Mouse (Mus musculus) myocyte (in vitro differentiated cells): ENCODE data around the gene Cog6. TPM values are rescaled to one million over a fixed set of nuclear protein-coding genes. Genes with fewer than 3 reads are reported as not detected.

Experiments used
- H3K27me3 ChIP-seq: one replicate; pipeline ENCODE4 v1.6.1; 2011; ENCODE audit not compliant: control insufficient read depth, insufficient read depth, insufficient read length
- H3K36me3 ChIP-seq: one replicate; pipeline ENCODE4 v1.6.1; 2011; ENCODE audit not compliant: control insufficient read depth, insufficient read depth
- H3K4me2 ChIP-seq: one replicate; pipeline ENCODE4 v1.6.1; 2011; ENCODE audit warnings: low read depth, control low read depth
- H3K4me3 ChIP-seq: one replicate; pipeline ENCODE4 v1.5.1; 2011; ENCODE audit warnings: mild to moderate bottlenecking, control low read depth, moderate library complexity
- H3K79me2 ChIP-seq: one replicate; pipeline ENCODE4 v1.6.1; 2011; ENCODE audit not compliant: control insufficient read depth, insufficient read depth
- H3ac ChIP-seq: one replicate; pipeline ENCODE4 v1.6.1; 2011; ENCODE audit not compliant: control insufficient read depth, insufficient read length
- CEBPB ChIP-seq: IDR thresholded peaks from 2 replicates; pipeline ENCODE4 v1.6.1; 2011; ENCODE audit warnings: mild to moderate bottlenecking, moderate library complexity; ENCODE audit not compliant: poor library complexity, insufficient read depth, severe bottlenecking
- E2F4 ChIP-seq: IDR thresholded peaks from one replicate; pipeline ENCODE4 v1.6.1; 2011; ENCODE audit warnings: mild to moderate bottlenecking, control low read depth, moderate library complexity; ENCODE audit not compliant: insufficient read depth
- MAX ChIP-seq: IDR thresholded peaks from one replicate; pipeline ENCODE4 v1.6.1; 2011; ENCODE audit warnings: low read depth, mild to moderate bottlenecking, control low read depth
- MYOD1 ChIP-seq, 3 experiments: IDR thresholded peaks; one replicate each; pipeline ENCODE4 v1.6.1; 2011; ENCODE audit warnings: control low read depth in 2 of 3, low read depth in 2 of 3, mild to moderate bottlenecking in 2 of 3, moderate library complexity in 1 of 3; ENCODE audit not compliant: insufficient read length in 2 of 3, control insufficient read depth in 1 of 3
- MYOG ChIP-seq, 3 experiments: IDR thresholded peaks; one replicate each; pipeline ENCODE4 v1.6.1; 2011; ENCODE audit warnings: control low read depth in 2 of 3, low read depth in 2 of 3, mild to moderate bottlenecking in 2 of 3; ENCODE audit not compliant: insufficient read length in 2 of 3, control insufficient read depth in 1 of 3, insufficient read depth in 1 of 3
- POLR2A ChIP-seq: IDR thresholded peaks from one replicate; pipeline ENCODE4 v1.6.1; 2011; ENCODE audit warnings: low read depth, mild to moderate bottlenecking, control low read depth, moderate library complexity; ENCODE audit not compliant: insufficient read length
- POLR2AphosphoS2 ChIP-seq: IDR thresholded peaks from one replicate; pipeline ENCODE4 v1.6.1; 2011; ENCODE audit warnings: low read depth, control low read depth; ENCODE audit not compliant: insufficient read length
- REST ChIP-seq: IDR thresholded peaks from one replicate; pipeline ENCODE4 v1.6.1; 2011; ENCODE audit warnings: mild to moderate bottlenecking, control low read depth, moderate library complexity; ENCODE audit not compliant: insufficient read depth, insufficient read length
- SRF ChIP-seq: IDR thresholded peaks from one replicate; pipeline ENCODE4 v1.6.1; 2011; ENCODE audit warnings: low read depth; ENCODE audit not compliant: control insufficient read depth, insufficient read length
- TCF12 ChIP-seq: IDR thresholded peaks from one replicate; pipeline ENCODE4 v1.6.1; 2011; ENCODE audit warnings: mild to moderate bottlenecking, control low read depth; ENCODE audit not compliant: poor library complexity, insufficient read depth, severe bottlenecking
- TCF3 ChIP-seq: IDR thresholded peaks from one replicate; pipeline ENCODE4 v1.6.1; 2011; ENCODE audit warnings: low read depth, control low read depth; ENCODE audit not compliant: insufficient read length
- USF1 ChIP-seq: IDR thresholded peaks from one replicate; pipeline ENCODE4 v1.6.1; 2011; ENCODE audit warnings: low read depth, mild to moderate bottlenecking, control low read depth, moderate library complexity
- polyA plus RNA-seq: library from polyadenylated mRNA; unstranded; fragments of >200 nt; fragmentation: generic; extraction: Trizol; gene quantifications from one replicate; pipeline ENCODE4 v1.2.1, GENCODE M21; 2012; ENCODE audit warnings: missing spikeins

The Cog6 gene
- polyA plus RNA-seq, result 17.4 TPM

DNA sequence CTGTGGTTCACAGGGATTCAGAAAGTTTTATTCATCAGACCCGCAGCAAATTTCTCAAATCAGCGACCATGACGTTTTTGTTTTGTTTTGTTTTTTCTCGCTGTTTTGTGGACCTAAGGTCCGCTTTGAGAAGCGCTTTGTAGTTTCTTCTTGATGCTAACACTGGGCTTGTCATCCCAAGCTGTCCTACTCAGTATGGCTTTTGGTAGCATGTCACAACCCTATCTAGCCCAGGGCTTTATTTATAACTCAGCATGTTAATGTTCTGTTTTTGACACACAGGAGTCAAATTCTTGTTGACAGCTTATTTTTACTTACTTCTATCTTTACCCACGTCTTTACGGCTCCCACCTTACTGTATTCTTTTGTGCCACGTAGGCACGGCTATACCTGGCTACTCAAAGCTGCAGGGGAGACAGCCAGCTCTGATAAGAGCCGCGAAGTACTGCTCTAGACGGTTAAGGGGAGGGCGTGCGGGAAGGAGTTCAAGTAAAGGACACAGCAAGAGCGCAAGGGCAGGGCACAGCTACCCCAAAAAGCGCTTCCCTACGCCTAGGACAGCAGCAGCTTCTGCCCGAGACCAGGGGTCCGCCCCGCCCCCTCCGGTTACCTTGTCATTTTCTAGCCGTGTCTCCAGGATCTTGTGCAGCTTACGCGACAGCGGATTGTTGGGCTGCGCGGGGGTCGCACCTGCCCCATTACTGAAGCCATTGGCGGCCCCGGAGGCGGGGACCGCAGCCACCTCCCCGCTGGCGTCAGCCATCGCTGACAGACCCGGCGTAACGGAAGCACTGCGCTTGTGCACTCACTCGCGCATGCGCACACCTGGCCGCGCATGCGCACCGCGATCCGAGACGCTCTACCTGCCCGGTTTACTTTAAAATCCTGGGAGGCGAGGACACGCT is at the start of gene Cog6:
Gene Cog6 (minus strand): TSS at position 802 of the 905 bp plus-strand sequence.
- Histone ChIP-seq H3K4me2 (peak within 1 kb of the TSS; percentile 91), H3K79me2 (no peaks in the 10 kb centered on the region), H3ac (peak within 1 kb of the TSS; percentile 8), H3K36me3 (peaks cover 12% of the 10 kb centered on the region), H3K27me3 (no peaks in the 10 kb centered on the region), H3K4me3 (peak within 1 kb of the TSS; percentile 86)
- TF ChIP-seq CEBPB (no peak), USF1 (no peak), SRF (no peak), TCF12 (no peak), POLR2A (peak; percentile 98), MAX (no peak), E2F4 (peak; percentile 47), MYOD1 (IDR thresholded peaks at IDR 0.05; ENCODE audit: control insufficient read depth in 1 of 3, insufficient read length in 2 of 3, low read depth in 2 of 3) (peak in 1 of 3 experiments; percentile 36), POLR2AphosphoS2 (peak; percentile 88), REST (no peak), TCF3 (no peak), MYOG (IDR thresholded peaks at IDR 0.05; ENCODE audit: control insufficient read depth in 1 of 3, insufficient read depth in 1 of 3, insufficient read length in 2 of 3, low read depth in 2 of 3) (peak in 1 of 3 experiments; percentile 30)

DNA sequence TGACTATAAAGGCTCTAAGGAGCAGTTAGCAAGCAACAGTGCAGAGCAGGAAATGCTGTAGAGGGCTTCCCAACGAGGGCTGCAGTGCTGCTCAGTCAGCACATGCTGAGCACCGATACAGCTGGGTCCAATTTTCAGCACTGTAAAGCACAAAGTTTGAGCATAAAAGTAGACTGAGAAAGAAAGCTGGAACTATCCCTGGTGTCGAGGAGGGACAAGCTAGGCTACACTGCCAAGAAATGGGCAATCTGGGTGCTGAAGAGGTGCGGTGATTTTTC is 49.0 kb upstream of the Cog6 start:
- peaks cover 45% of the 10 kb centered on the region for H3K79me2 ChIP-seq
- TF ChIP-seq POLR2AphosphoS2, result no peak
- no peak for TF ChIP-seq E2F4
- no peak for TF ChIP-seq REST
- TF ChIP-seq MYOG (IDR thresholded peaks at IDR 0.05; ENCODE audit: control insufficient read depth in 1 of 3, insufficient read depth in 1 of 3, insufficient read length in 2 of 3, low read depth in 2 of 3), result no peak
- TF ChIP-seq POLR2A, result no peak
- TF ChIP-seq TCF12, result no peak
- no peak for TF ChIP-seq CEBPB
- TF ChIP-seq MAX, result no peak
- no peak for TF ChIP-seq SRF
- TF ChIP-seq TCF3, result no peak
- no peak for TF ChIP-seq MYOD1 (IDR thresholded peaks at IDR 0.05; ENCODE audit: control insufficient read depth in 1 of 3, insufficient read length in 2 of 3, low read depth in 2 of 3)
- H3K4me2 ChIP-seq, result peak overlapping the region; percentile 82

DNA sequence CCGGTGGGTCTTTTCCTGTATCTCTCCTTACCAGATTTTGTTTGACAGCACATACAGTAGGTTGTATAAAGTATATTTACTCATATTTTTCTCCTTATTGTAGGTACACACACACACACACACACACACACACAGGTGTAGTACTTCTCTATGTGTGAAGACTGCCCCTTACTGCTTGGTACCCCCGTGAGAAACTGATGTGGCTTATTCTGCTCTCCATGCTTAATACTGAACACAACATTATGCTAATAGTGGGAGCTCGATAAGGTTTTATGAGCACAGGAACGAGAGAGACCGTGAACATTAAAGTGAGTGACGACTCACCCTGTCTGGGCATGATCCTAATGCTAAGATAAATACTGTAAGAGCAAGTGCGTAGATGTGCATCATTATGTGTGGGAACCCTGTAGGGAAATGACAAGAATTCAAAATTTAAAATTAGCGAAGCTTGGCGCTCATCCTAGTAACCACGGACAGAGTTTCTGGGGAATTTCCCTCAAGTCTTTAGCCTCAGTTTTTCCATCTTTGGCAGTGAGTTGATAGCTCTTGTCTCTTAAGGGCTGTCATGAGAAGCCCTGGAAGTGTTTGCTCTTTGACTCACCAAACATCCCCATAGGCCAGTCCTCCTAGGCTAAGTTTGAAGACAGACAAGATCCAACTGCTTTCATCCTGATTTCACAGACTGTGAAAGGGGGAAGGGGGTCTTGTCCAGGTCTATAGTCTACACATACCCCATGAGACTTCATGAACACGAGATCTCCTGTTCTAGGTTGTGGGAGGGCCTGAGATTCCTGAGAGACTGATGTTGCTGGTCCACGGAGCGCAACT is 48.4 kb upstream of the Cog6 start:
- Histone ChIP-seq H3K4me2 (peak overlapping the region; percentile 82), H3ac (no peak overlapping the region), H3K4me3 (no peak overlapping the region), H3K79me2 (peaks cover 48% of the 10 kb centered on the region), H3K36me3 (no peaks in the 10 kb centered on the region), H3K27me3 (no peaks in the 10 kb centered on the region)
- no peak for TF ChIP-seq MAX
- no peak for TF ChIP-seq POLR2AphosphoS2
- no peak for TF ChIP-seq POLR2A
- no peak for TF ChIP-seq TCF12
- no peak for TF ChIP-seq CEBPB
- no peak for TF ChIP-seq REST
- no peak for TF ChIP-seq MYOG (IDR thresholded peaks at IDR 0.05; ENCODE audit: control insufficient read depth in 1 of 3, insufficient read depth in 1 of 3, insufficient read length in 2 of 3, low read depth in 2 of 3)
- no peak for TF ChIP-seq SRF
- no peak for TF ChIP-seq E2F4
- TF ChIP-seq TCF3, result no peak
- no peak for TF ChIP-seq MYOD1 (IDR thresholded peaks at IDR 0.05; ENCODE audit: control insufficient read depth in 1 of 3, insufficient read length in 2 of 3, low read depth in 2 of 3)
- no peak for TF ChIP-seq USF1

More for the DNA sequence above, 49.0 kb upstream of the Cog6 start:
- Histone ChIP-seq H3K4me3 (no peak overlapping the region), H3K36me3 (no peaks in the 10 kb centered on the region), H3ac (no peak overlapping the region), H3K27me3 (no peaks in the 10 kb centered on the region)

DNA sequence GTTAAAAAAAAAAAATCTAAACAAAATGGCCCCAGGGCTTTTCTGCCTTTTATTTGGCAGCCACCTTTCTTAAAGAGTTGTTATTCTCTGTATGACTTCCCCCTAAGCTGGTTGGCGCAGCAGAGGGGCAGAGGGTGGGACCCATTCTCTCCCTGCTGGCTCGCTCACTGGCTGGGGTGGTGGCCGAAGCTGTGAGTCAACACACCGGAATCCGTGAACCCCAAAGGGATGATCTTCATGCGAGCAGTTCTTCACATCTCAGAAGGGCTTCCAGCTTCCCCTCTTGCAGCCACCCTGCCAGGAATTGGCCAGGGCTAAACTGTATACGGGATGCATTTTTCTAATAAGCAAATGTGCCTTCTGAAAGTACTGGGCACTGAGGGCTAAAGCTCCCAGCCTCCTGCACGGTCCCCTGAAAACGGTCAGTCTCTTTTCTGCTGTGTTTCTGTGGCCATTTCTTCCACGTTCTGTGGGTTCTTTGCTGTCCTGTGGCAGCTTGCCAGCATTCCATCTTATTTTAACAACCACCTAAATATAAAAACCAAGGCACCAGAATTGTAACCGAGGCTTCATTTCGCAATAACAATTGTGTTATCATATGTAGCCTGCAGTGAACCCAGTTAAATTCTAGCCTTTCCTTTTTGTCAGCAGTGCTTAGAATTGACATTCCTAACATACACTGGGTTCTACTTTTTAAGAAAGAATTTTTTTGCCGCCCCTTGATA is 46.5 kb upstream of the Cog6 start:
- no peak overlapping the region for H3ac ChIP-seq
- H3K4me2 ChIP-seq, result peak overlapping the region; percentile 82
- peak overlapping the region; percentile 2 for H3K4me3 ChIP-seq
- H3K27me3 ChIP-seq, result no peaks in the 10 kb centered on the region
- peaks cover 41% of the 10 kb centered on the region for H3K79me2 ChIP-seq
- no peak for TF ChIP-seq TCF3
- peak; percentile 98 for TF ChIP-seq CEBPB
- TF ChIP-seq REST, result no peak
- no peak for TF ChIP-seq USF1
- H3K36me3 ChIP-seq, result no peaks in the 10 kb centered on the region
